Mouse (Mus musculus) hindbrain, embryonic 14.5 days (tissue): Measurements from ENCODE around the gene Slc35e3. TPM values are rescaled to one million over a fixed set of nuclear protein-coding genes. Genes with fewer than 3 reads are reported as not detected.
"Not testable (repeated sequence)": the region's sequence is repeated elsewhere in the genome, so short reads cannot be mapped to it uniquely, and the experiment has no call there.

Source experiments
- ATAC-seq: fragments of 200-750 bp; cut with Nextera tagmentation; 2 replicates; pipeline ENCODE4 v1.8.0; 2017; ENCODE audit warnings: moderate number of reproducible peaks, mild to moderate bottlenecking, moderate TSS enrichment, moderate library complexity; ENCODE audit not compliant: low FRiP score
- DNase-seq: peaks from one replicate; pipeline ENCODE4 v3.0.0-alpha.2; 2015; ENCODE audit warnings: low spot score
- H3K27ac ChIP-seq: fragments of 300-500 bp; sonication (generic); 2 replicates; pipeline ENCODE4 v1.5.1; 2014; ENCODE audit warnings: mild to moderate bottlenecking, moderate library complexity
- H3K27me3 ChIP-seq: fragments of 300-500 bp; sonication (generic); 2 replicates; pipeline ENCODE4 v1.6.1; 2014; ENCODE audit warnings: mild to moderate bottlenecking, low read length, mixed read lengths; ENCODE audit not compliant: control insufficient read depth, insufficient read depth
- H3K36me3 ChIP-seq: fragments of 300-500 bp; sonication (generic); replicated peaks from 2 replicates; pipeline ENCODE4 v1.6.1; 2014; ENCODE audit not compliant: control insufficient read depth, insufficient read depth
- H3K4me1 ChIP-seq: fragments of 300-500 bp; sonication (generic); replicated peaks from 2 replicates; pipeline ENCODE4 v1.6.1; 2014; ENCODE audit warnings: antibody characterized with exemption, low read length, mixed read lengths; ENCODE audit not compliant: control insufficient read depth, insufficient read depth
- H3K4me2 ChIP-seq: fragments of 300-500 bp; sonication (generic); replicated peaks from 2 replicates; pipeline ENCODE4 v1.6.1; 2014; ENCODE audit warnings: mild to moderate bottlenecking, moderate library complexity
- H3K4me3 ChIP-seq: fragments of 300-500 bp; sonication (generic); replicated peaks from 2 replicates; pipeline ENCODE4 v1.5.1; 2014; ENCODE audit warnings: mild to moderate bottlenecking, low read length
- H3K9ac ChIP-seq: fragments of 300-500 bp; sonication (generic); 2 replicates; pipeline ENCODE4 v1.6.1; 2014
- H3K9me3 ChIP-seq: fragments of 300-500 bp; sonication (generic); 2 replicates; pipeline ENCODE4 v1.6.1; 2016; ENCODE audit warnings: low read length; ENCODE audit not compliant: control insufficient read depth
- WGBS: fragments of 180-500 bp; shearing (Covaris S2); extraction: QIAGEN DNeasy Blood & Tissue Kit; methylation state at CpG from one replicate; pipeline ENCODE4 v1.1.7; 2014; 5-methylcytosine and 5-hydroxymethylcytosine counted together
- polyA plus RNA-seq: library from polyadenylated mRNA; unstranded; fragments of >200 nt; fragmentation: Nextera tagmentation; extraction: Ambion mirVana; gene quantifications from 2 replicates; pipeline ENCODE4 v1.2.1, GENCODE M21; 2014

Gene Slc35e3
- polyA plus RNA-seq, 1 experiment from 2014 or later: 24.8 TPM

DNA sequence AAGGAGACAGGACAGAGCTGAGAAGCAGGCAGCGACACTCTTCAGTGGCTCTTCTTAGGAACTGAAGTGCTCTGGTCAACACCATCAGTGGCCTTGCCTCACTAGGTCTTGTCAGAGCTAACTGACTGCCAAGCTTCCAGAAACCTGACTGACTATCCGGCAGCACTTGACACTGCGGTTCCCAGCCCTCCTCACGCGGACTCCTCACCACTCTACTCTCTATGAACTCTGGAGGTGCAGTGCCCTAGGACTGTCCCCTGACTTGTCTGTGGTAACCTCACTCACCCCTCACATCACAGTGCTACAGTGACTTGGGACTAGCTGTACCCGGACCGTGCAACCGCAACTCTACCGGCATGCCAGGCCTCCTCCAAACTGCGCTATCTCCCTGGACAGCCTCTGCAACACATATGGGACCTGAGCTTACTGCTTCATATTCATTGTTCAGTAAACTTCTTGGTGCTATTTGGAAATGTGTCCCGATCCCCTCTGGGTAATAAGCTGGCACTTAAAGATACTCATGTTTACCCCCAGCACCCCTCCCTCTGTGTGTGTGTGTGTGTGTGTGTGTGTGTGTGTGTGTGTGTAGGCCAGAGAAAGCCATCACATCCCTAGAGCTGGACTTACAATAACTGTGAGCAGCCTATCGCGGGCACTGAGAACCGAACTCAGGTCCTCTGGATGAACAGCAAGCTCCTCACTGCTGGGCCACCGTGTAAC, 7.1 kb downstream of the Slc35e3 start:
- H3K4me3 ChIP-seq: no peak overlapping the region
- DNase-seq (no peak), ATAC-seq (no peak)
- H3K27ac ChIP-seq: no peak overlapping the region
- H3K36me3 ChIP-seq: peaks cover 72% of the 10 kb centered on the region
- H3K4me2 ChIP-seq: no peak overlapping the region
- no peaks in the 10 kb centered on the region for H3K9me3 ChIP-seq
- no peaks in the 10 kb centered on the region for H3K27me3 ChIP-seq
- peaks cover 9% of the 10 kb centered on the region for H3K4me1 ChIP-seq
- no peak overlapping the region for H3K9ac ChIP-seq
- WGBS: 89% methylated on average over 15 of the region's 15 CpGs

DNA sequence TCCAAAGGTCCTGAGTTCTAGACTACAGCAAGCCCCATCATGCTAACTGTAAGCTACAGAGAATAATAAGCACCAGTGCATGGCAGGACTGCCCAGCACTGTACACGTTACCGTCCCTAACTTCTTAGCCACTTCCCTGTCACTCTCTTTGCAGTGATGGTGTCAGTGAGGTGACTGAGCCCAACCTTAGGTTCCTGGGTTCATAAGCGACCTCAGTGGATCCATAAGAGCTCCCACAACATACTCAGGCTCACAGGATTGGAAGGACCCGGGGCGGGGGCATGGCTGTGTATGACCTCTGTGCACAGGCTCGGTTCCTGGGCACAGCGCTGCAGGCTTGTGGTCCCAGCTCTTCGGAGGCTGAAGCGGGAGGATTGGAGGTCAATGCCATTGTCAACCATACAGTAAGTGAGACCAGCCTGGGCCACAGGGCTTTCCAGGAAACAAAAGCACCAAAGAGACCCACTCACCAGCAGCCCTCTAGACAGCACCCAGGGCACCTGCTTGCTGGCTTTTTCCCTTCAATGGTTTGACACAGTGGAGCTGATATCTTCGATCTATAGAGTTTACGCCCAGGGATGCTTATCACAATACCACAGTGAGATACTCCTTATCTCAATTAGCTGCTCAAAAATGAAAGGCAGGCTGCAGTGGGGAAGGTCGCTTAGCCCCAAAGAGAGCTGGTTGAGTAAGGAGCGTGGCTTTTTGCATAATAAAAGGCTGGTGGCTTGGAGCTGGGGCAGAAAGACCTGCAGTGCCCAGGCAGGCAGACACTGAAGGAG, 7.8 kb downstream of the Slc35e3 start:
- Histone ChIP-seq H3K27ac (no peak overlapping the region), H3K27me3 (no peaks in the 10 kb centered on the region), H3K9ac (no peak overlapping the region), H3K4me1 (0 out of 2 replicates have a peak, but pooled peaks cover 1% of the 10 kb centered on the region), H3K36me3 (peaks cover 69% of the 10 kb centered on the region), H3K4me2 (no peak overlapping the region), H3K4me3 (no peak overlapping the region), H3K9me3 (no peaks in the 10 kb centered on the region)
- 85% methylated on average over 13 of the region's 13 CpGs for WGBS
- DNase-seq (no peak), ATAC-seq (no peak)

DNA sequence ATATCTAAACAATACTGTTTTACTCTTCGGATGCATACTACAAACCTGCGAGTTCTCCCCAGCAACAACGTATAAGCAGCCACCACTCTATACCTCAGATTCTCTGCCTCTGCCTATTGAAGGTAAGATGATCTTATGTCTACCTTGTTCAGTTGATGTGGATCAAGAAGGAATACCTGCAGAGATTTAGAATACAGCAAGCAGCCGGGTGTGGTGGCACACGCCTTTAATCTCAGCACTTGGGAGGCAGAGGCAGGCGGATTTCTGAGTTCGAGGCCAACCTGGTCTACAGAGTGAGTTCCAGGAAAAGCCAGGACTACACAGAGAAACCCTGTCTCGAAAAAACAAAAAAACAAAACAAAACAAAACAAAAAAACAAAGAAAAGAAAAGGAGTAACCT, 8.7 kb downstream of the Slc35e3 start:
- ATAC-seq, H3K4me1 ChIP-seq, H3K9me3 ChIP-seq, H3K4me3 ChIP-seq, H3K9ac ChIP-seq, H3K4me2 ChIP-seq, DNase-seq, H3K27me3 ChIP-seq, H3K27ac ChIP-seq: not testable (repeated sequence)
- WGBS: 95% methylated on average over 8 of the region's 8 CpGs
- peaks cover 68% of the 10 kb centered on the region for H3K36me3 ChIP-seq

DNA sequence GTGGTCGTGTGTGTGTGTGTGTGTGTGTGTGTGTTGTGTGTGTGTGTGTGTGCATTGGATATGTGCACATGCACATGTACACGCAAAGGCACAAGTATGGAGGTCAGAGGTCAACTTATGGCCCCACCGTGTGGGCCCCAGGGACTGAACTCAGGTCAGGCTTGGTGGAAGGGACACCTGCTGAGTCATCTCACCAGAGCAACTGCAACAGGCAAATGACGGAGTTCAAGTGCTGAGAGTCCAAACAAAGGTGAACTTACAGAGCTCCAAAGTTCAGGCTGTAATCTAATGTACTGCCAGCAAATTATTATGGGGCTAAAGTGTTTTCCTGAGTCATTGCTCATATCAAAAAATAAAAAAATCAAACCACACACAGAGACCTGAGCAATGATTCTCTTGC, 9.1 kb downstream of the Slc35e3 start:
- Histone ChIP-seq H3K4me2 (no peak overlapping the region), H3K9me3 (no peaks in the 10 kb centered on the region), H3K9ac (no peak overlapping the region), H3K4me1 (no peaks in the 10 kb centered on the region), H3K27ac (no peak overlapping the region), H3K4me3 (no peak overlapping the region), H3K27me3 (no peaks in the 10 kb centered on the region), H3K36me3 (peaks cover 66% of the 10 kb centered on the region)
- WGBS: 77% methylated on average over 4 of the region's 4 CpGs
- DNase-seq (no peak), ATAC-seq (no peak)

DNA sequence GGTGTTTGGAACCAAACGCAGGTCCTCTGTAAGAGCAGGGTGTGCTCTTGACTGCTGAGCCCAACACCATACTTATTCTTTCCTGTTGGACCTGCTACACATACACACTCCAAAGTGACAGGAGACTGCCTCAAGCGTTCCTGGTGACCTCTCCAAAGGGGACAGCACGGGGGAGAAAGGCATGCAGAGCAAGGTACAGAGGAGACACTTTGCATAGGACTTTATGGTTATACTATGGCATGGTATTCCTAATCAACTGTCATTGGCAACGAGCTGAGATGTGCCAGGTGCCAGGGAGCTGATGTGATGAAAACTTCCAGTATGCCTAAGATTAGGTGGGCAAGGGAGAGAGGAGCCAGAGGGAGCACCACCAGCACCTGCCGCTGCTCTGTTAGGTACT, 9.6 kb downstream of the Slc35e3 start:
- ATAC-seq (no peak), DNase-seq (no peak)
- Histone ChIP-seq H3K4me3 (no peak overlapping the region), H3K27ac (no peak overlapping the region), H3K4me2 (no peak overlapping the region), H3K4me1 (no peaks in the 10 kb centered on the region), H3K27me3 (no peaks in the 10 kb centered on the region), H3K9me3 (no peaks in the 10 kb centered on the region), H3K9ac (no peak overlapping the region), H3K36me3 (peaks cover 66% of the 10 kb centered on the region)
- 96% methylated on average over 5 of the region's 5 CpGs for WGBS

DNA sequence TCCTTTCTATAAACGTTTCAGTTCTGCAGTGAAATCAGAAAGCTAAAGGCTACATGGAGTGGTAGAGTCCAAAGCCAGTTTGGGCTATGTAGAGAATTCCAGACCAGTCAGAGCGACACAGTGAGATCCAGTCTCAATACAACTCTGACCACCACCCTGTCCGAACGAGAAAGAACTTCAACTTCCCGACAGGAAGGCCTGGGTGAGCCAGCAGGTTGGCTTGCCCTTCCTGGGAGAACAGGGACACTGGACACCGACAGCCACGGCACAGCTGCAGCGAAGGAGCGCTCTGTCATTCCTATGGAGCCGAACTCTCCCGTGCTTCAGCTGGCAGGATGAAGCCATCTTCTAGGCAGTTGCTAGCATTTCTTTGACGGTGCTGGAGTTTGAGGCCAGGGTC, 10.8 kb downstream of the Slc35e3 start:
- peaks cover 55% of the 10 kb centered on the region for H3K36me3 ChIP-seq
- H3K27ac ChIP-seq, H3K27me3 ChIP-seq, H3K4me2 ChIP-seq, H3K9me3 ChIP-seq, H3K9ac ChIP-seq, ATAC-seq, H3K4me3 ChIP-seq, DNase-seq, H3K4me1 ChIP-seq: not testable (repeated sequence)
- WGBS: 92% methylated on average over 11 of the region's 12 CpGs

DNA sequence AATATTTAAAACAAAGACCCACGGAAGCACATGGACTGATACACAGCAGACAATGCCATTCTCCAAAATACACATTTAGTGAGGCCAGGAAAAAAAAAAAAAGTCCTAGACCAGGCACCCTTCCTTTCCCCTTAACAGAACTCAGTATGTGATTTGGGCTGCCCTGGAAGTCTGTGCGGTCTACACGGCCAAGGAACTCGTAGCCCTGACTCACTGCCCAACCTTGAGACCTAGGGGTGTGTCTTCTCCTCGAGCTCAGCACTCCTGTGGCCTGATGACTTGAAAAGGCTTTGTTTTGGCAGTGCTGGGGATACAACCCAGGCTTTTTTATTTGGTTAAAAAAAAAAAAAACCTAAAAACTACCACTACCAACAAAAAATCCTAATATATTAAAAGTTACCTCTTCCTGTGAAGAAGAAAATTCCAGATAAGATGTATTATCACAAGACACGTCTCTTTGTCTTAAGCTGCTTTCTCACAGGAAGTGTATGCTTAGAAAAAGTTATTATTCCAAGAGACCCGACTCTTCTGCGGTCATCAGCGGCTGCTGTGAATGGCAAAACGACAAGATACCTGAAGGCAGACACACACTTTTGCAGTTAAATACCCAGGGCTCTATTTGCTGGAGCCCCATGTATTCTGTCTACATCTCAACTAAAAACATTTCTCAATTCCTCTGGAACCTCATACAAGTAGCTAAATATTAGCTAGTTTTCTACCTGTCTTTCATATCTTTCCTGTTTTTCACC, 11.9 kb downstream of the Slc35e3 start:
- not testable (repeated sequence) for DNase-seq, H3K27me3 ChIP-seq, H3K4me2 ChIP-seq, ATAC-seq, H3K4me1 ChIP-seq, H3K4me3 ChIP-seq, H3K9ac ChIP-seq, H3K9me3 ChIP-seq, H3K27ac ChIP-seq
- peaks cover 43% of the 10 kb centered on the region for H3K36me3 ChIP-seq
- WGBS: 90% methylated on average over 9 of the region's 10 CpGs

DNA sequence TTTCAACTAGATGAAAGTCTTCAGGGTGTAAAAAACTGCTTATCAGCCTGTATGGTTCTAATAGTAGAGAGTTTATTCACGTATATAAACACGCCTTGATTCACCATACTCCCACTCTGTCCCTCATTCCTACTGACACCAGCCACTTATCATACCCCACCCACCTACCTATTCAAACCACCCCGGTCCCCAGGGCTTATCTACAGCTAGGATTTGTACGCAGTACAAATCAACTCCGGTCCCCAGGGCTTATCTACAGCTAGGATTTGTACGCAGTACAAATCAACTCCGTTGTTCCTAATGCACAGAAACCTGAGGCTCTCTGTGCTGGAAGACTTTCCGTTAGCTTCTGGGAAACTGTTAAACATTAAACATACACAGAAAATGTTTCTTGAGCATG, 12.5 kb downstream of the Slc35e3 start:
- WGBS: 93% methylated on average over 8 of the region's 8 CpGs
- not testable (repeated sequence) for H3K9ac ChIP-seq, DNase-seq

DNA sequence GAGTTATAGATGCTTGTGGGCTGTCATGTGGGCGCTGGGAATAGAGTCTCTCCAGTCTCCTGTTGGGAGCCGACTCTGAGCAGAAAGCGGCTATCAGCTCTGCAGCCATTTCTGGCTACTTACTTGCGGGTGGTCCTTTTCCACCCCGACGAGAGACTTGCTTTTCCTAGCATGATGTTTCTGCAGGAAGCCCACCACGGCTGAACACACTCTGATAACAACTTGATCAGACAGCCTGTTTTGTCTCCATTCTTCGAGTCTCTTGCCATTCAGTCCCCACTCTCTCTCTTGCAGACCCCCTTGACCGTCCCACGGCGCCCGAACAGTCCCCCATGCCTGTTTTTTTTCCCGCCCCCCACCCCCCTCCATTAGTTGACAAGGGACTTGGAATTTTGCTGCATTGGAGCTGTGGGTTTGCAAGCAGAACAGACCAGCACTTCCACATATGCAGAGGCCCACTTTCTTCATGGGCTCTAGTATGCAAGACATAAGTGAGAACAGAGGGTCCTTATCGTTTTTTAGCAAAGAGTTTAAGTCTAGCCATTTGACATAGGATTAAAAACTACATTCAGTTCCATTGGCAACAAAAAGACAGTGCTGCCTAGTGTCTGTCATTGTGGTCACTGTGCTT, 13.1 kb downstream of the Slc35e3 start:
- no peaks in the 10 kb centered on the region for H3K4me1 ChIP-seq
- ATAC-seq: no peak
- H3K36me3 ChIP-seq: peaks cover 31% of the 10 kb centered on the region
- H3K4me2 ChIP-seq: no peak overlapping the region
- WGBS: 88% methylated on average over 14 of the region's 14 CpGs
- no peaks in the 10 kb centered on the region for H3K9me3 ChIP-seq
- DNase-seq: no peak
- H3K9ac ChIP-seq: no peak overlapping the region
- no peak overlapping the region for H3K4me3 ChIP-seq
- no peak overlapping the region for H3K27ac ChIP-seq
- H3K27me3 ChIP-seq: no peaks in the 10 kb centered on the region

More for the DNA sequence above, 12.5 kb downstream of the Slc35e3 start:
- H3K9me3 ChIP-seq, H3K27me3 ChIP-seq, H3K4me1 ChIP-seq, ATAC-seq, H3K4me3 ChIP-seq, H3K4me2 ChIP-seq, H3K27ac ChIP-seq: not testable (repeated sequence)
- peaks cover 37% of the 10 kb centered on the region for H3K36me3 ChIP-seq
